Mouse (Mus musculus): ENCODE measurements around the gene Micu1. TPM values are rescaled to one million over a fixed set of nuclear protein-coding genes. Genes with fewer than 3 reads are reported as not detected.

Micu1 gene
- polyA plus RNA-seq, 1 experiment = 57.5 TPM

DNA sequence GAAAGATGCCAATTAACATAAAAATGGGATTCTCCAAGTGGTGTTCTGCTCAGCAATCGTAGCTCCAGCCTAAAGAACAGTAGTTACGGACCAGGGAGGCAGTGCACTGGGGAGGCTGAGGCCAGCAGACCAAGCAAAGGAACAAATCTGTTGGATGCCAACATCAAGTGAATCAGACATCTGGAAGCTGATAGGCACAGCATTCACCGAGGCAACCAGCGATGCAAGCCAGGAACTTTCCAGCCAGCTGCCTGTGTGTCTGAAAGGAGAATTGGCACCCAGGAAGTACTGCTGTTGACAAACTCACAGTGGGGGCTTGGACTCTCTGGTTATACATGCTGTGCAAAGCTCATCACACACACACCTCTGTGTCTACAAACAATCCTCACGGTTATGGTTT is 84.0 kb downstream of the Micu1 start:
- WGBS = 94% methylated on average over 5 of the region's 5 CpGs
- no peak overlapping the region for H3K27ac ChIP-seq (ENCODE audit: control insufficient read depth, insufficient read depth, low read length)
- no peak for TF ChIP-seq POLR2A (IDR thresholded peaks at IDR 0.05; ENCODE audit: control insufficient read depth, extremely low read depth, insufficient read depth, low read length, poor library complexity)
- TF ChIP-seq CTCF (IDR thresholded peaks at IDR 0.05; ENCODE audit: borderline replicate concordance, control insufficient read depth, extremely low read depth, insufficient read depth, low read length, poor library complexity) = no peak
- no peak for DNase-seq
- no peaks in the 10 kb centered on the region for H3K36me3 ChIP-seq (ENCODE audit: control insufficient read depth, insufficient read depth, low read length)
- no peaks in the 10 kb centered on the region for H3K27me3 ChIP-seq (ENCODE audit: control insufficient read depth, insufficient read depth, low read length)
- H3K4me3 ChIP-seq (ENCODE audit: control insufficient read depth, insufficient read depth, low read length) = no peak overlapping the region
- H3K4me1 ChIP-seq (replicated peaks; ENCODE audit: control insufficient read depth, insufficient read depth, low read length) = peaks cover 14% of the 10 kb centered on the region

DNA sequence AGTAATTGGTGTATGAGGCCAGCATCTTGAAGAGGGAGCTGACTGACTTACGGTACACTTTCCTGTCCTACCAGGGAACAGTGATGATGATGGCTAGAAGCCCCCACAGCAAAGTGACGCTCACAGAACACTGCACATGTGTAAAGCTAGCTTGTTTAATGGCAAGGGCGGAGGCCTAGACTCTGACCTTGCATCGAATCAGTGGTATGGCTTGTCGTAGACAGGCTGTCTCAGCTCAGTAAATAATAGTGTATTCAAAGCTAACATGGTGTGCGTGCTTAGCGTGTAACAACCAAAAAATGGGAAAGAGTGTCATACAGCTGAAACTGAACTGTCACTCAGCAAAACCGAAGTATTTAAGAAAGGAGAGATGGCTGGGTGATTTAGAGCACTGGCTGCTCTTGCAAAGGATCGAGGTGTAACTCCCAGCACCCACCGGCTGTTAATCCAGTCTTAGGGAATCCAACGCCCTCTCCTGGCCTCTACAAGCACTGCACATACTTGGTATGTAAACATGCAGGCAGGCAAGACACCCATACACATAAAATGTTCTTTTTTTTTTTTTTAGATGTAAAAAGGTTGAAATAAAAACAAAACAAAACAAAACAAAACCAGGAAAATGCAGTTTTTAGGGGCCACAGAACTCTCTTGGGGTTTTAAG is 85.0 kb downstream of the Micu1 start:
- Histone ChIP-seq H3K36me3 (ENCODE audit: control insufficient read depth, insufficient read depth, low read length) (no peaks in the 10 kb centered on the region), H3K27ac (ENCODE audit: control insufficient read depth, insufficient read depth, low read length) (no peak overlapping the region), H3K4me3 (ENCODE audit: control insufficient read depth, insufficient read depth, low read length) (no peak overlapping the region), H3K4me1 (replicated peaks; ENCODE audit: control insufficient read depth, insufficient read depth, low read length) (peaks cover 18% of the 10 kb centered on the region), H3K27me3 (ENCODE audit: control insufficient read depth, insufficient read depth, low read length) (no peaks in the 10 kb centered on the region)
- DNase-seq = no peak
- TF ChIP-seq POLR2A (IDR thresholded peaks at IDR 0.05; ENCODE audit: control insufficient read depth, extremely low read depth, insufficient read depth, low read length, poor library complexity) = no peak
- TF ChIP-seq CTCF (IDR thresholded peaks at IDR 0.05; ENCODE audit: borderline replicate concordance, control insufficient read depth, extremely low read depth, insufficient read depth, low read length, poor library complexity) = no peak
- WGBS = 92% methylated on average over 11 of the region's 11 CpGs

GRCm38 (mm10) chr10:59787870-59788269 is 85.6 kb downstream of the Micu1 start:
- Histone ChIP-seq H3K36me3 (ENCODE audit: control insufficient read depth, insufficient read depth, low read length) (no peaks in the 10 kb centered on the region), H3K27ac (ENCODE audit: control insufficient read depth, insufficient read depth, low read length) (no peak overlapping the region), H3K27me3 (ENCODE audit: control insufficient read depth, insufficient read depth, low read length) (no peaks in the 10 kb centered on the region), H3K4me3 (ENCODE audit: control insufficient read depth, insufficient read depth, low read length) (no peak overlapping the region), H3K4me1 (replicated peaks; ENCODE audit: control insufficient read depth, insufficient read depth, low read length) (peaks cover 21% of the 10 kb centered on the region)
- WGBS = 80% methylated on average over 8 of the region's 8 CpGs
- TF ChIP-seq CTCF (IDR thresholded peaks at IDR 0.05; ENCODE audit: borderline replicate concordance, control insufficient read depth, extremely low read depth, insufficient read depth, low read length, poor library complexity) (no peak), POLR2A (IDR thresholded peaks at IDR 0.05; ENCODE audit: control insufficient read depth, extremely low read depth, insufficient read depth, low read length, poor library complexity) (no peak)
- DNase-seq = no peak

- no peak overlapping the region for H3K4me3 ChIP-seq (ENCODE audit: control insufficient read depth, insufficient read depth, low read length)
- H3K36me3 ChIP-seq (ENCODE audit: control insufficient read depth, insufficient read depth, low read length) = no peaks in the 10 kb centered on the region
These were observed 88.1 kb downstream of the Micu1 start for GRCm38 (mm10) chr10:59790291-59790929.

GRCm38 (mm10) chr10:59791896-59792295 is 89.6 kb downstream of the Micu1 start:
- Histone ChIP-seq H3K4me3 (ENCODE audit: control insufficient read depth, insufficient read depth, low read length) (no peak overlapping the region), H3K27me3 (ENCODE audit: control insufficient read depth, insufficient read depth, low read length) (no peaks in the 10 kb centered on the region), H3K36me3 (ENCODE audit: control insufficient read depth, insufficient read depth, low read length) (no peaks in the 10 kb centered on the region), H3K27ac (ENCODE audit: control insufficient read depth, insufficient read depth, low read length) (peak overlapping the region; percentile 95; the same call in 1 of the 2 replicates), H3K4me1 (replicated peaks; ENCODE audit: control insufficient read depth, insufficient read depth, low read length) (peaks cover 15% of the 10 kb centered on the region)
- TF ChIP-seq CTCF (IDR thresholded peaks at IDR 0.05; ENCODE audit: borderline replicate concordance, control insufficient read depth, extremely low read depth, insufficient read depth, low read length, poor library complexity) (no peak), POLR2A (IDR thresholded peaks at IDR 0.05; ENCODE audit: control insufficient read depth, extremely low read depth, insufficient read depth, low read length, poor library complexity) (no peak)
- DNase-seq = no peak
- 96% methylated on average over 5 of the region's 5 CpGs for WGBS

More at GRCm38 (mm10) chr10:59790291-59790929, 88.1 kb downstream of the Micu1 start:
- H3K27me3 ChIP-seq (ENCODE audit: control insufficient read depth, insufficient read depth, low read length) = no peaks in the 10 kb centered on the region
- H3K4me1 ChIP-seq (replicated peaks; ENCODE audit: control insufficient read depth, insufficient read depth, low read length) = peaks cover 19% of the 10 kb centered on the region
- no peak overlapping the region for H3K27ac ChIP-seq (ENCODE audit: control insufficient read depth, insufficient read depth, low read length)
- 95% methylated on average over 11 of the region's 11 CpGs for WGBS
- TF ChIP-seq POLR2A (IDR thresholded peaks at IDR 0.05; ENCODE audit: control insufficient read depth, extremely low read depth, insufficient read depth, low read length, poor library complexity) (no peak), CTCF (IDR thresholded peaks at IDR 0.05; ENCODE audit: borderline replicate concordance, control insufficient read depth, extremely low read depth, insufficient read depth, low read length, poor library complexity) (no peak)
- no peak for DNase-seq

DNA sequence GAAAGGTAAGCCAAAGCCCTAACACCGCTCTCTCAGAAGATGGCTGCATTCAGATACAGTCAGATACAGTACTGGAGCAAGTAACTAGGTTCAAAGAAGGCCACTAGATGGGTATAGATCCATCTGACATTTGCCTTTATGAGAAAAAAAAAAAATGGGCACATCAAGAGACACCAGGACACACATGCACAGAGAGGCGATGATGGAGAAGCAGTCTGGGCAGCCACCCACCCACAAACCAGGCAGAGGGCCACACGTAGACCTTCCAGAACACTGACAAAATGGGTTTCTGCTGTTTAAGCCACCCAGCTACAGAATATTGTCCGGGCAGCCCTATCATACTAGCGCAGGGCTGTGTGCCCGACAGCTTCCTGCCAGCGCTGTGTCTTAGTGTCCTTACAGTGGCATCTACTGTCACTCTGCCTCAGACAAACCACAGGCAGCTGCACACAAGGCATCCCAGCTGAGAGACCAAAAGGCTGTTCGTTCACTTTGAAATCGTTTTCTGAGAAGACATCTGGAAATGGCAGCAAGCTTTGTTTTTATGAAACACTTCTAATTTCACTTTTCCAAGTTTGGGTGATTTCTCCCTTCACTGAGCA is 90.4 kb downstream of the Micu1 start:
- peaks cover 15% of the 10 kb centered on the region for H3K4me1 ChIP-seq (replicated peaks; ENCODE audit: control insufficient read depth, insufficient read depth, low read length)
- TF ChIP-seq CTCF (IDR thresholded peaks at IDR 0.05; ENCODE audit: borderline replicate concordance, control insufficient read depth, extremely low read depth, insufficient read depth, low read length, poor library complexity) (no peak), POLR2A (IDR thresholded peaks at IDR 0.05; ENCODE audit: control insufficient read depth, extremely low read depth, insufficient read depth, low read length, poor library complexity) (0 out of 2 replicates have a peak, but pooled peaks have one; percentile 13)
- peak; percentile 60 for DNase-seq
- WGBS = 17% methylated on average over 9 of the region's 9 CpGs
- peak overlapping the region; percentile 95 for H3K27ac ChIP-seq (ENCODE audit: control insufficient read depth, insufficient read depth, low read length)
- no peak overlapping the region for H3K4me3 ChIP-seq (ENCODE audit: control insufficient read depth, insufficient read depth, low read length)
- H3K36me3 ChIP-seq (ENCODE audit: control insufficient read depth, insufficient read depth, low read length) = no peaks in the 10 kb centered on the region
- no peaks in the 10 kb centered on the region for H3K27me3 ChIP-seq (ENCODE audit: control insufficient read depth, insufficient read depth, low read length)

Data from thymus, adult 2 months (tissue).